Mouse (Mus musculus) embryo, embryonic 9.5 days (tissue): ENCODE data around the gene Vmn2r76.
"Not testable (repeated sequence)": the region's sequence is repeated elsewhere in the genome, so short reads cannot be mapped to it uniquely, and the experiment has no call there.

ENCODE experiments used
- DNase-seq: peaks from one replicate; pipeline ENCODE4 v3.0.0-alpha.2; 2017; ENCODE audit errors: extremely low spot score

Gene Vmn2r76

DNA sequence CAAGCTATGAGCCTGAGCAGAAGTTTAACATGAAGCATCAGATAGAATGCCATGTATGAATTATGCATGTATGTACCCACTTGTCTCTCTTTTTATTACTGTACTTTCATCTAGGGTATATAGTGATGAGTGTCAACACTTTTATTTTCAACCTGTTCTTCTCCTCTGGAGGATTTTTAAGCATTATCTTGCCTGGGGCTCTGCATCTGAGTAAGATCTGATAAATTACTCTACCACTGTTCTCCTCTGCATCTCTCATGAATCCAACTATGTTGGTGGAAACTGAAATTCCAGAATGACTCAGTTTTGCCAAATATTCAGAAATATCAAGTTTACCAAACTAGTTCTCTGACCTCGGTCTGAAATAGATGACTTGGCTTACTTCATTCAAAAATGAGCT is at the start of gene Vmn2r76:
Gene Vmn2r76, minus strand, starts transcription at position 101 of the 400 bp plus-strand sequence.
- no peak for DNase-seq

DNA sequence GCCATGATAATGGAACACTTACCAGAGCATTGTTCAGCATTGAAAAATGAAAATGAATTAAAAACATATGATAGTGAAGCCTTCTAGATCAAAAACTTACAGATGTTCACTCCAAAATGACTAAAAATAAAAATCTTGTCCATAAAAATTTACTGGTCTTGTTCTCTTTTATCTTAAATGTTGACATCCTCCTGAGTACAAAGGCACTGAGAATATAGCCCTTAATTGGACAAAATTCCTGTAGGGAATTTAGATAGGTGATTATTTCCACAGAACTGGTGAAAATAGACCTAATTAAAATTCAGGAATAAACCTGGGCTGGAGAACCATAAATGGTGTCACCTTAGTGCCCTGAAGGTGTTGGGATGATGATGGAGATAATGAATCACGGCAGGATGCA is 31.0 kb upstream of the Vmn2r76 start, which contains the start of gene Olfr310:
Gene Olfr310, minus strand, starts transcription at position 101 of the 400 bp plus-strand sequence.
- DNase-seq = no peak

DNA sequence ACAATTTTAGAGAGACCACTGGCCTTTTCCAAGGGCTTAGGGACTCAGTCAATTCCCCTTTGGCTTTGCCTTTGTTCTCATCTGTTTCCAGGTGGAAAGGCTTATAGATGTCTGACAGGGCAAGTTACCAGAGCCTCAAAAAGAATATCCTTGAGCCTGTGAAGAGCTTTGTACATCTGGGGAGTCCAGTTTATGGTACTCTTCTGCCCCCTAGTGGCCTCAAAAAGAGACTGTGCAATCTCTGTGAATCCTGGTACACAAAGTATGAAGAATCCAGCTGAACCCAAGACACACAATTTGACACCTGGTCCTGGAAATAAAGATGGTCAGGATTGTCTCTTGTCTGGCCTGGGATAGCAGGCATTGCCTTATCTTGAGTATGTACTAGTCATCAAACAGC is 34.8 kb downstream of the Vmn2r76 start:
- peak; percentile 28 for DNase-seq

DNA sequence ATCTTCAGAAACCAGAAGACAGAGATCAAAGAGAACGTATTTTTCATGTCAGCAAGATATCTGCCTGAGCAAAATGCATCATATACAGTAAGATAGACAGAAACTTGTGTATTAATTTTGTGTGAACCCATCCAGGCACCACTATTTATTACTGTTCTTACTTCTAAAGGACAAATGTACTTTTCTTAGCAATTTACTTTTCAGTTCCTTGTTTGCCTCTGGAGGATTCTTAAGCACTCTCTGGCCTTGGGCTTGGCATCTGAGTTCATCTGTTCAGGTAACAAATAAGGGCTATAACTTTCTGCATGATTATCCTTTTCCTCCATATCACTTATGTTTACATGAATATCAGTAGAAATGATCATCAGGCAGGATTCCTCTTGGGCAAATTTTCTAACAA is 74.4 kb downstream of the Vmn2r76 start, which contains the start of gene Vmn2r75:
Gene Vmn2r75, minus strand, starts transcription at position 101 of the 400 bp plus-strand sequence.
- not testable (repeated sequence) for DNase-seq
